Mouse (Mus musculus): ENCODE measurements around the gene Gpr4. TPM values are rescaled to one million over a fixed set of nuclear protein-coding genes. Genes with fewer than 3 reads are reported as not detected.

Gene Gpr4
- polyA plus RNA-seq (2017; shearing (Covaris generic)) = 0.10 TPM

DNA sequence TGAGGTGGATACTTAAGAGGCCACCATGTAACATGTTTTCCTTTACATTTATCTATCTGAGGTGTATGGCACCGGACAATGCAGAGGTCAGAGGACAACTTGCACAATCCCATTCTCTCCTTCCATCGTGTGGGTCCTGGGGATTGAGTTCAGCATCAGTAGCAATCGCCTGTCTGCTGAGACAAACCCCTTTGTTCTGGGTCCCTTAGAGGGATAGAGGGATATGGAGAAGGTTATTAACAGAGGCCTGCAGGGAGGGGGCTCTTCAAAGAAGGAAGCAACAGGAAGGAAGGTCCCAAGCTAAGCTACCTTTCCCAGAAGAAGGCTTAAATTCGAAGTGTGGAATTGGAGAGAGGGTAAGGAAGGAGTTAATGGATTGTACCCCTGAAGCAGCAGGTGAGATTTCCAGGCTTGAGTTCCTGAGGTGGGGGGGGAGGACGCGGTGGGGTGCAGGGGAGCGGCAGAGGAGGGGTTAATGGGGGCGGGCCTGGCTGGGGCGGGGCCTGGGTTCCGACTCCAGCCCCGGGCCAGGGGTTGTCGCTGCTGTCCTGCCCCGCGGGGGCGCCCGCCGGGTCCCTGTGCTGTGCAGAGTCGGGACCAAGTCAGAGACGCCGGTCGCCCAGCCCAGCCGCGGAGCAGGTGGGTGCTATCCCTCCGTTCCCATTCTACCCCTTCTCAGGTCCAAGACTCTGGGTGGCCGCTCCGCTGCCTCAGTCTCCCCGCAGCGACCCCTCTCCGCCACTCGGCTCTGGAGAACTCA, at the start of gene Gpr4:
Gene Gpr4, plus strand, starts transcription at position 543 of the 760 bp plus-strand sequence.

DNA sequence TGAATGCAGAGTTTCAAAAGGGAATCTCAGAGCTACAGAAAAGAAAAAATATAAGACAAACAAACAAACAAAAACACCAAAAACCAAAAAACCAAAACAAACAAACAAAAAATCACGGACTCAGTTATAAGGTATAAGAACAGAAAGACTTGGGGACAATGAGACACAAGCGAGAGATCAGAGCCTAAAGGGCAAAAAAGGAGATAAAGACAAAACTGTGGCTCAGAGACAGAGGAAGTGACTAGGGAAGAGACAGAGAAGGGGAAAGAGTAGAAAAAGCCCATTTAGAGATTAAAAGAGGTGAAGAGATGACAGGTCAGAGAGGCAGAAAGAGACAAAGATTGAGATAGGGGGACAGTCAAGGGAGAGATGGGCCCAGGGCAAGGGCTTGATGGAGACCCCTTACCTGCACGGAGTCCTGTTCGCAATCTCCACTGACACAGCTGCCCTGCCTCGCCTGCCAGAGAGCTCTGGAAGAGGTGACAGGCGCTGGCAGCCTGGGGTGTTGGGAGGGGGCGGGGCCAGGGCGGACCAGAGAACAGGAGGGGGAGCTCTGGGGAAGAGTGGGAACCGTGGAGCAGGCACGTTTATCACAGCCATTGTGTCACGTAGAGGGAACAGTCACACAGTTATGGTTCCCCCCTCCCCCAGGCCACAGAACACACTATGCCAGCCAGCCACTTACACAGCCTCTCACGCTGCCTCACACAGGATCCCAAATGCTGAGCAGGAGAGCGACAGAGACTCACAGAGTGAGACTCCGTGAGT, 46.5 kb upstream of the Gpr4 start, which contains the start of gene Gipr:
Gene Gipr, minus strand, starts transcription at position 472 of the 768 bp plus-strand sequence.

DNA sequence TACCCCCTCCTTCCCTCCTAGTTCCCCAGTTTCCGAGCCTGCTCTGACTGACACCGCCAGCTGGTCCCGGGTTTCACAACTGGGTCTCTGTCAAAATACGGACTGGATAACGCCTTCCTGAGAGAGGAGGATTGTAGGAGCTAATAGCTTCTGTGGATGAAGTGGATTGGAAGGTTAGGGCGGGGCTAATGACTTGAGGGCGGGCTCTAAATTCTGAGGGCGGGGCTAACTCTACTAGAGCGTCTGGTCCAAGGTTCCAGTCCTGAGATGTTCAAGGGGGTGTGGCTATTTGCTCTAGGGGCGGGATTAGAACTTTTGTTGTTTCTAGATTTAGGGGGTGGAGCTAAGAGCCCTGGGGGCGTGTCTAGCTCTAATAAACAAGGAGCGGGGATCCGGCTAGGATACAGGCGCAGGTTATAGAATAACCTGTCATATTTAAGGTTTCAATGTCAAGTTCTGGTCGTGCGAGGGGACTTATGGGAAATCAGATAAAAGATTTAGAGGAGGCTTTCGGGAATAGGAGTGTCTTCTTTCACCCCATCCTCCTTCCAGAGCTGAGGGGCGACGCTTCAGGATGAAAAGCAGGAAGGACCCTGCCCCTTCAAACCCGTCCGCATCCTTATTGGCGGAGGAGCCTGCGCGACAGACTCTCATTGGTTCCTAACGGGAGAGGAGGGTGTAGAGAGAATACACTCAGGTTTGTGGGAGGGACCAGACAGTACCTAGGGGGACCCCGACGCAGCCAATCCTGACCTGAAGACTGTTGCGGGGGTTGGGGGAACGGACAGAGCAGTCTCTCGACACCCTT, 36.4 kb upstream of the Gpr4 start, which contains the start of gene Eml2:
Gene Eml2, plus strand, starts transcription at position 714 of the 808 bp plus-strand sequence.

DNA sequence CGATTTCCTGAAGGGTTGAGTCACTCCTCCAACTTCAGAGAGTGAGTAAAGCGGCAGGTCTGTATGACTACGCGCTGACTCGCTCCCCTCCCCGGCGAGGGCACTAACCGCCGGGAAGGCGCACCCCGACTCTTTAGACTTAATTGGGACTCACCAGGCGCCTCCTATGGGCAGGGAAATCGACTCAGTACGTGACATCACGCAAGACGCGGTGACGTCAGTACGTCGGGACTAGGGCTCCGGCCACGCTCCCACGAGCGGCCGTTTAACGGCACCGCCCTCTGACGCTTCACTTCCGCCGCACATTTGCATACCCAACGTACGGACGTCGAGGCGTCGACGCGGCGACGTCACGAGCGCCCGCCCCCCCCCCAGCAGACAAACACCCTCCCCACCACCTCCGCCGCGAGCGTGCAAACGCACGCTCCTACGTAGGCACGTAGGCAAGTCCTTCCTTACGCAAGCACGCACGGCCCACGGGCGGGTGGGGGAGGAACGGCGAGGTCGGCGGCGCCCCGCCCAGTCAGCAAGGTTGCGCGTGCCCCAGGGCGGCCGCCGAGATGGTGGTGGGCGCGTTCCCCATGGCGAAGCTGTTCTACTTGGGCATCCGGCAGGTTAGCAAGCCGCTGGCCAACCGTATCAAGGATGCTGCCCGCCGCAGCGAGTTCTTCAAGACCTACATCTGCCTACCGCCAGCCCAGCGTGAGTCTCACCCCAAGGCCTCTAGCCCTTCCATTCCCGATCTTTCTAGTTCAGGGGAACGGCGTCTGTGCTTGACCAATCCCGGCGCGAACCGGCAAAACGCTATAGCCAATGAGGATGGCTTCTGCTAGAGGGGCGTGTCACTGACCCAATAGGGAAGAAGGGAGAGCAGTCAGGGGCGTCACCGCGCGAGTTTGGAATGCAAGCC, 15.8 kb downstream of the Gpr4 start, which contains the start of gene Opa3:
Gene Opa3, plus strand, starts transcription at position 452 of the 910 bp plus-strand sequence.

DNA sequence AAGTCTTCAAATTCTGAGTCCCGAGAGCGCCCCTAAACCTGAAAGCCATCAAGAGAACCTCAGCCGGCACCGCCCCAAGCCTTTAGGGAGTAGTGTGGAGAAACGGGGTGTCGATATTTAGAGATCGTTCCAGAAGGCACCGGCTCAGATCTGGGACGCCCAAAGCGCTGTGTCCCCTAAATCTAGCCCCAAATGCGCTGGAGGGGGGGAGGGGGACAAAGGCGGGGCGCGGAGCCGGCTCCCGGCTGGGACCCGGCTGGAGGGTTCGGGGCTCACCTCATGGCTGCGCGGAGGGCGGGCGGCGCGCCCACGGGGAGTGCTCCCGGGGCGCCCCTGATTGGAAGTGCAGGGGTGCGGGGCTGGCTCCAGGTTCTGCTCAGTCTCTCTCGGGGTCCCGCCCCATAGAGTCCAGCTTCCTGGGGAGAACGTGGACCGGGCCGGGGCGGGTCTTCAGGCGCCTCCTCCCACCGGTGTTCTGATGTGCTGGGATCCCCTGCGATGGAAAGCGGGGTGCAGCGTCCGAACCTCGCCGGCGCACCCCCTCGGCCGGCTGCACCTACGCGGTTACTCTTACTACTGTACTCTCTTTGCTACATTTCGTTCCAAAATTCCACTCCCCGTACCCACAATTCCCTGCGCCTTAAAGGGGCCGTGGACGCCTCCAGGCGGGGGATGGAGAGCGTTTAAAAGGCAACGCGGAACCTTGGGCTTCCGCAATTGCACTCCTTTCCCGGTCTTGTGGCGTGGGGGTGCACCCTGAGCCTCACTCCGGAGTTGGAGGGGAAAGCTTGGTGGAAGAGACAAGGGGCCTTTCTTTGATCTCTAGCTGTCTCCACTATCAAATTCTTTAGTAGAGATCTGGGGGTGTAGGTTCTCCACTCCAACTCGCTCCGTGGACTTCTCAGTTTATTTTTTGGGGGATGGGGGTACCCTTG, 59.2 kb downstream of the Gpr4 start, which contains the start of gene Vasp:
Gene Vasp, minus strand, starts transcription at position 580 of the 935 bp plus-strand sequence.

Other genes starting within 250 kb of the Gpr4 start
- gene Nanos2, start 225.1 kb upstream of the Gpr4 start, polyA plus RNA-seq (2017; shearing (Covaris generic)) = not detected
- 3.3 TPM for gene Mypop, start 221.3 kb upstream of the Gpr4 start, polyA plus RNA-seq (2017; shearing (Covaris generic))
- gene Irf2bp1, start 208.5 kb upstream of the Gpr4 start, polyA plus RNA-seq (2017; shearing (Covaris generic)) = 6.5 TPM
- not detected for gene Foxa3, start 189.0 kb upstream of the Gpr4 start, polyA plus RNA-seq (2017; shearing (Covaris generic))
- 23.0 TPM for gene Sympk, start 188.2 kb upstream of the Gpr4 start, polyA plus RNA-seq (2017; shearing (Covaris generic))
- gene Rsph6a, start 157.8 kb upstream of the Gpr4 start, polyA plus RNA-seq (2017; shearing (Covaris generic)) = not detected
- not detected for gene Dmwd, start 136.3 kb upstream of the Gpr4 start, polyA plus RNA-seq (2017; shearing (Covaris generic))
- gene Dmpk, start 128.7 kb upstream of the Gpr4 start, polyA plus RNA-seq (2017; shearing (Covaris generic)) = 1.4 TPM
- gene Six5, start 117.9 kb upstream of the Gpr4 start, polyA plus RNA-seq (2017; shearing (Covaris generic)) = 0.35 TPM
- not detected for gene Gm4969, start 94.2 kb upstream of the Gpr4 start, polyA plus RNA-seq (2017; shearing (Covaris generic))
- gene Fbxo46, start 92.7 kb upstream of the Gpr4 start, polyA plus RNA-seq (2017; shearing (Covaris generic)) = 36.5 TPM
- gene Qpctl, start 63.2 kb upstream of the Gpr4 start, polyA plus RNA-seq (2017; shearing (Covaris generic)) = 14.1 TPM
- gene Snrpd2, start 62.8 kb upstream of the Gpr4 start, polyA plus RNA-seq (2017; shearing (Covaris generic)) = 46.5 TPM
- gene Gipr, start 46.4 kb upstream of the Gpr4 start, polyA plus RNA-seq (2017; shearing (Covaris generic)) = not detected
- gene Eml2, start 36.1 kb upstream of the Gpr4 start, polyA plus RNA-seq (2017; shearing (Covaris generic)) = 38.3 TPM
- gene Opa3, start 15.8 kb downstream of the Gpr4 start, polyA plus RNA-seq (2017; shearing (Covaris generic)) = 25.0 TPM
- gene Vasp, start 59.3 kb downstream of the Gpr4 start, polyA plus RNA-seq (2017; shearing (Covaris generic)) = 290 TPM
- gene Ppm1n, start 67.5 kb downstream of the Gpr4 start, polyA plus RNA-seq (2017; shearing (Covaris generic)) = 3.4 TPM
- gene Rtn2, start 70.1 kb downstream of the Gpr4 start, polyA plus RNA-seq (2017; shearing (Covaris generic)) = not detected
- 0.62 TPM for gene Fosb, start 97.5 kb downstream of the Gpr4 start, polyA plus RNA-seq (2017; shearing (Covaris generic))
- gene Ercc1, start 132.2 kb downstream of the Gpr4 start, polyA plus RNA-seq (2017; shearing (Covaris generic)) = 98.2 TPM
- gene Cd3eap, start 146.9 kb downstream of the Gpr4 start, polyA plus RNA-seq (2017; shearing (Covaris generic)) = 13.1 TPM
- 0.45 TPM for gene Ppp1r13l, start 147.2 kb downstream of the Gpr4 start, polyA plus RNA-seq (2017; shearing (Covaris generic))
- gene Ercc2, start 169.5 kb downstream of the Gpr4 start, polyA plus RNA-seq (2017; shearing (Covaris generic)) = 11.8 TPM
- 19.1 TPM for gene Klc3, start 191.6 kb downstream of the Gpr4 start, polyA plus RNA-seq (2017; shearing (Covaris generic))
- gene Ckm, start 192.2 kb downstream of the Gpr4 start, polyA plus RNA-seq (2017; shearing (Covaris generic)) = not detected
- gene Mark4, start 246.3 kb downstream of the Gpr4 start, polyA plus RNA-seq (2017; shearing (Covaris generic)) = 2.1 TPM